Mouse (Mus musculus) limb, embryonic 14.5 days (tissue): ENCODE measurements around the gene Gm10337. TPM values are rescaled to one million over a fixed set of nuclear protein-coding genes. Genes with fewer than 3 reads are reported as not detected.

Source experiments
- ATAC-seq: fragments of 200-750 bp; cut with Nextera tagmentation; 2 replicates; pipeline ENCODE4 v1.8.0; 2017; ENCODE audit warnings: low read depth, moderate number of reproducible peaks, moderate TSS enrichment; ENCODE audit not compliant: low FRiP score
- DNase-seq: peaks from one replicate; pipeline ENCODE4 v3.0.0-alpha.2; 2015; ENCODE audit warnings: low spot score
- H3K27ac ChIP-seq: fragments of 300-500 bp; sonication (generic); replicated peaks from 2 replicates; pipeline ENCODE4 v1.5.1; 2014; ENCODE audit warnings: low read depth, mild to moderate bottlenecking, low read length, moderate library complexity, mixed read lengths
- H3K27me3 ChIP-seq: fragments of 300-500 bp; sonication (generic); 2 replicates; pipeline ENCODE4 v1.6.1; 2014; ENCODE audit warnings: low read length, mixed read lengths; ENCODE audit not compliant: control insufficient read depth, insufficient read depth
- H3K36me3 ChIP-seq: fragments of 300-500 bp; sonication (generic); 2 replicates; pipeline ENCODE4 v1.6.1; 2014; ENCODE audit warnings: mild to moderate bottlenecking, low read length, moderate library complexity, mixed read lengths; ENCODE audit not compliant: control insufficient read depth, insufficient read depth
- H3K4me1 ChIP-seq: fragments of 300-500 bp; sonication (generic); 2 replicates; pipeline ENCODE4 v1.6.1; 2014; ENCODE audit warnings: antibody characterized with exemption, low read length, mixed read lengths; ENCODE audit not compliant: control insufficient read depth, insufficient read depth
- H3K4me2 ChIP-seq: fragments of 300-500 bp; sonication (generic); replicated peaks from 2 replicates; pipeline ENCODE4 v1.6.1; 2014; ENCODE audit warnings: low read depth, mild to moderate bottlenecking, low read length, moderate library complexity; ENCODE audit not compliant: severe bottlenecking
- H3K4me3 ChIP-seq: fragments of 300-500 bp; sonication (generic); replicated peaks from 2 replicates; pipeline ENCODE4 v1.5.1; 2014; ENCODE audit warnings: low read length
- H3K9ac ChIP-seq: fragments of 300-500 bp; sonication (generic); 2 replicates; pipeline ENCODE4 v1.6.1; 2014; ENCODE audit warnings: mild to moderate bottlenecking, low read depth, low read length, moderate library complexity; ENCODE audit not compliant: severe bottlenecking
- H3K9me3 ChIP-seq: fragments of 300-500 bp; sonication (generic); 2 replicates; pipeline ENCODE4 v1.6.1; 2016; ENCODE audit warnings: low read length; ENCODE audit not compliant: control insufficient read depth
- POLR2A ChIP-seq: fragments of 200-500 bp; IDR thresholded peaks from 2 replicates; pipeline ENCODE4 v1.8.0; 2012; ENCODE audit warnings: inconsistent platforms, mild to moderate bottlenecking, moderate library complexity, borderline replicate concordance; ENCODE audit not compliant: insufficient read depth, insufficient read length; ENCODE audit errors: extremely low read depth
- WGBS: fragments of 180-500 bp; shearing (Covaris S2); extraction: QIAGEN DNeasy Blood & Tissue Kit; methylation state at CpG from one replicate; pipeline ENCODE4 v1.1.7; 2014; 5-methylcytosine and 5-hydroxymethylcytosine counted together
- polyA plus RNA-seq, 2 experiments: library from polyadenylated mRNA; depleted of rRNA in 1 of 2; stranded (reverse) in 1 of 2; unstranded in 1 of 2; fragments of >200 nt; fragmentation: Nextera tagmentation in 1 of 2; extraction: Ambion mirVana in 1 of 2; gene quantifications; 2 replicates each; pipeline versions ENCODE4 v1.2.1 to v1.2.3; 2012 to 2014

The Gm10337 gene
- polyA plus RNA-seq, 2 experiments, result not detected

DNA sequence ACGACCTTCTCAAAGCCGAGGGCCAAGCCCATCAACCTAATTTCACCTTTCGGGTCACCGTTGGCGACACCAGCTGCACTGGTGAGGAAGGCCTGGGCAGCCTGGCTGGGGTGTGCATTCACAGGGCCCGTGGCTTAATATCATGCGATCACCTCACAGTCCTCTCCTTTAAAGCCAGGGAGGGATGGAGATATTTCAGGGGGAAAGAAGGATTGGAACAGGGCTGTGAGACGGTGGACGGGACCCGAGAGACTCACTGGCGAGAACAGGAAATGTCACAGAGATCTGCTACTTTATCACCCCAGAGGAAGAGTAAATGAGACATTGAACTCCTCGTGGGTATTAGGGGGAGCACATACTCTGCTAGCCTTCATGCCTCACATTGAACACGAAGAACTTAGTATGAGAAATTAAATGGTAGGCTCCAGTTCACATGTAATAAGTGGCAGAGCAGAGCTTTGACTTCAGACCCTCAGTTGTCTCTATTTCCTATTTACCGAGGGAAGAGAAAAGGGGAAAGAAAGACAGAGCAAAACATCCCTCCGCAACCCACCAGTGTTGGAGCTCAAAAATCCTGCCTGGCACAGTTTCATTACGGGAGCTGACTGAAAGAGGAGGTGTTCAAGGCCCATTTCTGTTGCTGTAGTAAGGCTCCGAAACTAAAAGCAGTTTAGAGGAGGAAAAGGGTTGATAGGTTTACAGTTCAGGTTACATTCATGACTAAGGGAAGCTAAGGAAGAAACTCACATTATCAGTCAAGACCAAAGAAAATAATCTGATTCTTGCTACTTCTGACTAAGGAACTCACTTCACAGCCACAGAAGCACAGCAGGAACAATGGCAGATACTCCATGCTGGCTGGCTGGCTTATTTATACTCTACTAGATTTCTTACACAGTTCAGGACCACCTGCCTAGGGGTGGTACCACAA is 16.0 kb downstream of the Gm10337 start:
- Histone ChIP-seq H3K36me3 (peaks cover 26% of the 10 kb centered on the region), H3K9me3 (no peaks in the 10 kb centered on the region), H3K4me3 (peak overlapping the region; percentile 69), H3K4me1 (peaks cover 20% of the 10 kb centered on the region), H3K4me2 (peak overlapping the region; percentile 85), H3K27me3 (no peaks in the 10 kb centered on the region), H3K27ac (peak overlapping the region; percentile 99), H3K9ac (peak overlapping the region; percentile 69)
- 60% methylated on average over 16 of the region's 17 CpGs for WGBS
- no peak for TF ChIP-seq POLR2A
- no peak for DNase-seq
- no peak for ATAC-seq

DNA sequence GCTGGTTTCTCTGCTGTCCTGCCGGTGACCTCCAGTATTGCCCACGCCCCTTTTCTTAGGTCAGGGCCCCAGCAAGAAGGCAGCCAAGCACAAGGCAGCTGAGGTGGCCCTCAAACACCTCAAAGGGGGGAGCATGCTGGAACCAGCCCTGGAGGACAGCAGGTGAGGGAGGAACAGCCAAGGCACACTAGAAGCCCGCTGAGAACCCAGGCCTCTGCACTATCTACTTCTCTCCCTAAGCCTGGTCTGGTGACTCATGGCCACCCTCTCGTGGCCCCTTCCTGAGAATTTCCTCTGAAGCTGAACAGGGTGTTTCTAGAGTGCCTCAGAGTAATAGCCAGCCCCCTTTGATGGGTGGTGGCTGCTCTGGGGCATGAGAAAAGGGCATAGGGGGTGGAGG is 16.9 kb downstream of the Gm10337 start:
- Histone ChIP-seq H3K27ac (no peak overlapping the region), H3K27me3 (no peaks in the 10 kb centered on the region), H3K4me3 (no peak overlapping the region), H3K9ac (no peak overlapping the region), H3K4me2 (no peak overlapping the region), H3K4me1 (peaks cover 16% of the 10 kb centered on the region), H3K36me3 (peaks cover 30% of the 10 kb centered on the region), H3K9me3 (no peaks in the 10 kb centered on the region)
- DNase-seq (no peak), ATAC-seq (no peak)
- 82% methylated on average over 4 of the region's 4 CpGs for WGBS
- TF ChIP-seq POLR2A, result no peak

DNA sequence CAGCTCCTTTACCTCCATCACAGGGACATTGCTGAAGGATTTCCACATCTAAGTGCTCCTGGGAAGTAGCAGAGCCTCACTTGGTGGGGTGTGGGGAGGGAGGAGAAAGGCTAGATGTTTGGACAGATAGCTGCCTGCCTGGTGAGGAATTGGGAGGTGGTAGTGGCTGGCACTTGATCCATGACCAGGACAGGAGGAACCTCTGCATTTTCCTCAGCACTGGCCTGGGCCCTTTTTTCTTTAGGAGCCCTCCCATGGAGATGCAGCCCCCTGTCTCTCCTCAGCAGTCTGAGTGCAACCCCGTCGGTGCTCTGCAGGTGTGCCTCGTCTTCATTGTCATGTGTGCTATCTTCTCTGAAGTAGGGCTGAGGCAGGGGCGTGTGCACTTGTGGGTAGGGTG is 18.0 kb downstream of the Gm10337 start:
- Histone ChIP-seq H3K9ac (no peak overlapping the region), H3K4me1 (peaks cover 7% of the 10 kb centered on the region), H3K27ac (no peak overlapping the region), H3K9me3 (no peaks in the 10 kb centered on the region), H3K27me3 (no peaks in the 10 kb centered on the region), H3K4me2 (no peak overlapping the region), H3K36me3 (peaks cover 40% of the 10 kb centered on the region), H3K4me3 (no peak overlapping the region)
- TF ChIP-seq POLR2A, result no peak
- WGBS, result 88% methylated on average over 4 of the region's 4 CpGs
- no peak for ATAC-seq
- DNase-seq, result no peak

DNA sequence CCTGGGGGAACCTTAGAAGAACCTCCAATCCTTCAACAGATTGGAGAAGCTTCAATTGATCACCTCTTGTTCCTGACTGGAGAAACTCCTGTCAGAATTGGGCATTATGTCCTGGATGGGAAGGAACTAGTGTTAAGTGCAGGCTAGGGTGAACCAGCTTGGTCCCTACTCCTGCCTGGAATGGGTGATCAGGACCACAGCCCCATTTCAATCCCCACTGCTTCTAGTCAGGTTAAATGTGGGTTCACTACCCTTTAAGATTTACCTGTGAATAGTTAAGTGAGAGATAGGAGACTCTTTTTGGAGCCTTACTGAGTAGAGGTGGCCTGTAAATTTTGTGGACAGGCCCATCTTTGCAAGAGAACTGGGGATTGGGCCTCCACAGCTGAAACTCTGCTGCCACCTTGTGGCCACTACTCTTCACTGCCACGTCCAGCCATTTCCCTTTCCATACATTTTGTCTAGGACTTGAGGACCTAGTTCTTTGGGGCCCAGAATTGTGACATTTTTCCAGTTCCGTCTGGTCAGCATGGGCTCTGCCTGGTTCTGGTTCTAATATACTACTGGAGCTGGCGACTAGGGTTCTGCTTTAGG is 21.5 kb downstream of the Gm10337 start, which contains the start of gene Npff:
Npff (minus strand) TSS at position 51 of the 594 bp plus-strand sequence.
- Histone ChIP-seq H3K27ac (no peak within 1 kb of the TSS), H3K36me3 (peaks cover 71% of the 10 kb centered on the region), H3K4me3 (no peak within 1 kb of the TSS), H3K9ac (no peak within 1 kb of the TSS; the same call in 1 of the 2 replicates), H3K27me3 (no peaks in the 10 kb centered on the region), H3K4me2 (no peak within 1 kb of the TSS), H3K4me1 (no peaks in the 10 kb centered on the region), H3K9me3 (no peaks in the 10 kb centered on the region)
- no peak for TF ChIP-seq POLR2A
- peak; percentile 85 for DNase-seq
- WGBS, result 6% methylated on average over 3 of the region's 3 CpGs
- ATAC-seq, result peak; percentile 53; the same call in 1 of the 2 replicates

DNA sequence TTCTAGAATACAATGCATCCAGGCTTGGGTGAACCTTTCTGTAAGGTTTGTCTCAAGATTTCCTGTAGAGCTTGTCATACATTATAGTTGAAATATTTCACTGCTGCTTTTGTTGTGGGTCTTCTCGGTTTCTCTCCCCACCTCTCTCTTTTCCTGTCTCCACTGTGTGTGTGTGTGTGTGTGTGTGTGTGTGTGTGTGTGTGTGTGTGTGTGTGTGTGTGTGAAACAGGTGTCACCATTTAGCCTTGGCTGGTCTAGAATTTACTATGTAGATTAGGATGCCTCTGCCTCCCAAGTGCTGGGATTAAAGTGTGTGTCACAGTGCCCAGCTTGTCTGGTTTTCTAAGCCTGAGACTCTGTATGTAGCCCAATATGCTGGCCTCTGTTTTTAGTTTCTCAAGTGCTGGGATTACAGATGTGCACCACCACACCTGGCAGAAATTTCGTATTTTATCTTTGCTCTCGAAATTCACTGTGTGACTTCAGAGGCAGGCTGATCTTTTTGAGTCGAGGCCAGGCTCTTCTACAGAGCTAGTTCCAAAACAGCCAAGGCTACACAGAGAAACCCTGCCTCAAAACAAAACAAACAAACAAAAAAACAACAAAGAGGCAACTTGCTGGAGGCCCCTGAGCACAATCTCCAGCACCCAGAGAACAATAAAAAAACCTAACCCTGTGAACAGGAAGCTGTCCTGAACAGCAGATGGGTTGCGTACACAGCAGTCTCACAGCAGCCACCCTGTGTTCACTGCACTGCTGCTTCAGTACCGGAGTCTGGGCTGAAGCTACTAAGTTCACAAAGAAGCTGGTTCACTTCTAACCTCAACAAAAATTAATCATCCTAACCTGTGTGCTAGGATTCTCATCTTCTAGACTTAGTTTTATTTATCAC is 22.8 kb downstream of the Gm10337 start:
- H3K4me3 ChIP-seq, result no peak overlapping the region
- DNase-seq (no peak), ATAC-seq (no peak)
- H3K9me3 ChIP-seq, result no peaks in the 10 kb centered on the region
- TF ChIP-seq POLR2A, result no peak
- H3K36me3 ChIP-seq, result peaks cover 75% of the 10 kb centered on the region
- H3K9ac ChIP-seq, result no peak overlapping the region
- no peaks in the 10 kb centered on the region for H3K4me1 ChIP-seq
- no peak overlapping the region for H3K27ac ChIP-seq
- no peak overlapping the region for H3K4me2 ChIP-seq
- WGBS, result 78% methylated on average over 6 of the region's 6 CpGs
- no peaks in the 10 kb centered on the region for H3K27me3 ChIP-seq
